In the genomic region with DNA sequence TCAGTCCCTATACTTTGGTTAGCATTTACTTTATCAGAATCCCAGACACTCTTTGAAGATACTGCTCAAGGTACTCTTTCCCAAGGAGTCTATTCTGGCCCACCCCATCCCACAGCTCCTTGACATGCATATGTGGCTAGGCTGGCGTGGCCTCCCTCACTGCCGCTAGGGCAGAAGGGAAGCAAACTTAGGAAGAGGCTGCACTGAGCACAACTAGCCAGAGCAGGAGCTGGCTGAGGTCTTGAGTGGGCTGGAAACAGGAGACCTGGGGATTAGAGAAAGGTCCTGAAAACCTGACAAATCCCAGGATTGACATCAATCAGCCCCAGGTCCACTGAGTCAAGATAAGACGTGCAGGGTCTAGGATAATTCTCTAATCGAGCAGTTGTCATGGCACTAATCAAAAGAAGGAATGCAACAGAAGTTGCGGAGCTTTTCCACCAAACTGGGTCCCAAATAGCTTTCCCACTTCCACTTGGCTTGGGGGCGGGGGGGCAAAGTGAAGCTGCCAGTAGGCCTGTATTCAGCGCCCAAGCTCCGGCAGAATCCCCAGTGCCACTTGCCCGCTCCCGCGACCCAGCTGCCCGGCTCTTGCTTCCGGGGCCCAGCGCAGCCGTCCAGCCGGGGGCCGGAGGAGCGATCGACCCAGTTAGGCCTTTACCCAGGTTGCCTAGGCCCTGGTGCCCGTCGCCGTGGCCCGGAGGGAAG, we compare ENCODE assay signal across 9 mouse cellular contexts. TPM values are rescaled to one million over a fixed set of nuclear protein-coding genes. Genes with fewer than 3 reads are reported as not detected.
A peak's percentile ranks its signal among the peaks of the same experiment; 100 is the strongest.
DNase-seq lines count a peak whose midpoint lies in the region; ATAC-seq and TF ChIP-seq lines count a peak whose summit lies in the region.
"Had no signal": no experiment of that assay in that cellular context is flagged by ENCODE, and none has a peak within 500 bp of the region (broad histone marks: within the 10 kb centered on the region; RNA-seq: fewer than 3 reads in every experiment).

No protein-coding gene starts in this region.

- H3K9me3 ChIP-seq in ES-E14 (ENCODE audit: control insufficient read depth, insufficient read depth, low read depth, low read length) = no peaks in the 10 kb centered on the region
- peaks cover 4% of the 10 kb centered on the region; the same call in 1 of the 2 replicates for H3K9me3 ChIP-seq in forebrain, embryonic 12.5 days
- H3K9me3 ChIP-seq in intestine, embryonic 15.5 days = 0 out of 2 replicates have a peak, but pooled peaks cover 3% of the 10 kb centered on the region
- no peaks in the 10 kb centered on the region for H3K9me3 ChIP-seq in lung, embryonic 15.5 days

- peaks cover 4% of the 10 kb centered on the region; the same call in 1 of the 2 replicates for H3K27me3 ChIP-seq in forebrain, embryonic 12.5 days
- no peaks in the 10 kb centered on the region for H3K27me3 ChIP-seq in intestine, embryonic 15.5 days (replicated peaks)
- H3K27me3 ChIP-seq in lung, embryonic 15.5 days = no peaks in the 10 kb centered on the region

- peak; percentile 58; the same call in 1 of the 2 replicates for ATAC-seq in forebrain, embryonic 12.5 days (ENCODE audit: low FRiP score)
- peak; percentile 50; the same call in 1 of the 2 replicates for ATAC-seq in intestine, embryonic 15.5 days
- peak; percentile 47 for ATAC-seq in lung, embryonic 15.5 days (ENCODE audit: borderline replicate concordance, extremely low read depth, low FRiP score, low TSS enrichment)

- H3K36me3 ChIP-seq in ES-E14 (ENCODE audit: control insufficient read depth, insufficient read depth, low read length, poor library complexity, severe bottlenecking) = no peaks in the 10 kb centered on the region
- H3K36me3 ChIP-seq in forebrain, embryonic 12.5 days (replicated peaks) = no peaks in the 10 kb centered on the region
- H3K36me3 ChIP-seq in intestine, embryonic 15.5 days = no peaks in the 10 kb centered on the region
- no peaks in the 10 kb centered on the region for H3K36me3 ChIP-seq in lung, embryonic 15.5 days

- DNase-seq in adrenal gland, postnatal 10 days = peak; percentile 53
- no peak for DNase-seq in adrenal gland, postnatal 4 days (ENCODE audit: low spot score in 2 of 2)
- no peak for DNase-seq in ES-E14 (ENCODE audit: low read depth, low spot score)
- peak; percentile 30 for DNase-seq in retina, postnatal 1 day
- no peak for DNase-seq in layer of hippocampus, adult 9-11 months

- peak overlapping the region; percentile 71 to 76 for H3K4me3 ChIP-seq in ES-E14 (ENCODE audit: insufficient read depth in 1 of 2, low read depth in 1 of 2, low read length in 2 of 2, poor library complexity in 1 of 2, severe bottlenecking in 1 of 2)
- H3K4me3 ChIP-seq in forebrain, embryonic 12.5 days (replicated peaks) = peak overlapping the region; percentile 44
- peak overlapping the region; percentile 51 for H3K4me3 ChIP-seq in intestine, embryonic 15.5 days (replicated peaks)
- H3K4me3 ChIP-seq in lung, embryonic 15.5 days = peak overlapping the region; percentile 51

- peak overlapping the region; percentile 68 for H3K4me2 ChIP-seq in forebrain, embryonic 12.5 days
- peak overlapping the region; percentile 88 for H3K4me2 ChIP-seq in intestine, embryonic 15.5 days (replicated peaks)
- H3K4me2 ChIP-seq in lung, embryonic 15.5 days = peak overlapping the region; percentile 82

- peak overlapping the region; percentile 74 for H3K9ac ChIP-seq in ES-E14 (ENCODE audit: insufficient read depth, low read depth, low read length, poor library complexity, severe bottlenecking)
- H3K9ac ChIP-seq in forebrain, embryonic 12.5 days = peak overlapping the region; percentile 70
- peak overlapping the region; percentile 87 for H3K9ac ChIP-seq in intestine, embryonic 15.5 days
- peak overlapping the region; percentile 90 for H3K9ac ChIP-seq in lung, embryonic 15.5 days

- peaks cover 2% of the 10 kb centered on the region in 2 experiments; a peak in 3 of 4 replicates for H3K4me1 ChIP-seq in ES-E14 (ENCODE audit: control insufficient read depth in 2 of 2, insufficient read depth in 2 of 2, low read length in 2 of 2, poor library complexity in 1 of 2)
- H3K4me1 ChIP-seq in forebrain, embryonic 12.5 days = peaks cover 27% of the 10 kb centered on the region
- H3K4me1 ChIP-seq in intestine, embryonic 15.5 days (replicated peaks) = 0 out of 2 replicates have a peak, but pooled peaks cover 8% of the 10 kb centered on the region
- peaks cover 14% of the 10 kb centered on the region for H3K4me1 ChIP-seq in lung, embryonic 15.5 days

- no peak overlapping the region for H3K27ac ChIP-seq in ES-E14 (ENCODE audit: insufficient read depth, low read depth, low read length, poor library complexity, severe bottlenecking)
- peak overlapping the region; percentile 66 for H3K27ac ChIP-seq in forebrain, embryonic 12.5 days
- peak overlapping the region; percentile 85 for H3K27ac ChIP-seq in intestine, embryonic 15.5 days
- peak overlapping the region; percentile 76 for H3K27ac ChIP-seq in lung, embryonic 15.5 days

- WGBS in forebrain, embryonic 12.5 days = 9% methylated on average over 23 of the region's 23 CpGs
- WGBS in intestine, embryonic 15.5 days = 13% methylated on average over 23 of the region's 23 CpGs
- 8% methylated on average over 23 of the region's 23 CpGs for WGBS in lung, embryonic 15.5 days

- in situ Hi-C loops in ES-E14 (cut with MboI; ENCODE audit: low sequenced_read_pairs in 2 of 2, unreplicated experiment in 2 of 2) = no loop called here

TF ChIP-seq in ES-E14, 5 proteins besides CTCF, POLR2A, EP300 and RAD21:
- TF ChIP-seq CHD2 (IDR thresholded peaks at IDR 0.05; ENCODE audit: low read depth, low read length) = no peak
- no peak for TF ChIP-seq MAFK (IDR thresholded peaks at IDR 0.05; ENCODE audit: insufficient read depth, low read depth, low read length)
- no peak for TF ChIP-seq ZNF384 (IDR thresholded peaks at IDR 0.05; ENCODE audit: low read depth, low read length)
- TF ChIP-seq ZC3H11A (IDR thresholded peaks at IDR 0.05; ENCODE audit: borderline replicate concordance, low read depth, low read length) = no peak
- TF ChIP-seq HCFC1 (IDR thresholded peaks at IDR 0.05; ENCODE audit: borderline replicate concordance, insufficient read depth, low read length) = no peak

RNA-seq across cellular contexts. Expression of a gene that starts 0.9 kb away (rescaled TPM):
- total RNA-seq in adrenal gland, postnatal 10 days (2021) = 10 to 100 TPM; 23.1 to 30.6 TPM
- 10 to 100 TPM; 31.8 to 35.5 TPM for total RNA-seq in adrenal gland, postnatal 4 days (2021)
- total RNA-seq in ES-E14 (2012; rRNA removed) = 0.63 and 1.1 TPM in 2 replicates
- 4.6 and 5.2 TPM in 2 replicates for polyA plus RNA-seq in forebrain, embryonic 12.5 days (2016; fragmentation: Nextera tagmentation; extraction: Ambion mirVana)
- polyA plus RNA-seq in intestine, embryonic 15.5 days (2015; fragmentation: Nextera tagmentation; extraction: Ambion mirVana) = 5.5 and 5.9 TPM in 2 replicates
- 9.9 and 11.0 TPM in 2 replicates for polyA plus RNA-seq in lung, embryonic 15.5 days (2015; fragmentation: Nextera tagmentation; extraction: Ambion mirVana)

RNA-seq across cellular contexts. Expression of a gene that starts 16.2 kb away (rescaled TPM):
- total RNA-seq in adrenal gland, postnatal 10 days (2021) = under 1 TPM in 1 of 2 experiments, not detected in 1; 0.48 TPM
- 1 to 10 TPM in 1 of 2 experiments, under 1 TPM in 1; 0.82 to 2.9 TPM for total RNA-seq in adrenal gland, postnatal 4 days (2021)
- 0.32 and 1.1 TPM in 2 replicates for total RNA-seq in ES-E14 (2012; rRNA removed)
- 0.23 and 0.31 TPM in 2 replicates for polyA plus RNA-seq in forebrain, embryonic 12.5 days (2016; fragmentation: Nextera tagmentation; extraction: Ambion mirVana)
- polyA plus RNA-seq in intestine, embryonic 15.5 days (2015; fragmentation: Nextera tagmentation; extraction: Ambion mirVana) = 11.7 and 12.9 TPM in 2 replicates
- 0.09 TPM in 1 of 2 replicates, not detected in the other for polyA plus RNA-seq in lung, embryonic 15.5 days (2015; fragmentation: Nextera tagmentation; extraction: Ambion mirVana)

RNA-seq across cellular contexts. Expression of a gene that starts 20.9 kb away (rescaled TPM):
- 10 to 100 TPM; 15.0 to 23.1 TPM for total RNA-seq in adrenal gland, postnatal 10 days (2021)
- total RNA-seq in adrenal gland, postnatal 4 days (2021) = 10 to 100 TPM; 38.1 to 57.0 TPM
- 0.45 and 0.53 TPM in 2 replicates for total RNA-seq in ES-E14 (2012; rRNA removed)
- 10.1 and 12.4 TPM in 2 replicates for polyA plus RNA-seq in forebrain, embryonic 12.5 days (2016; fragmentation: Nextera tagmentation; extraction: Ambion mirVana)
- 2.5 and 2.9 TPM in 2 replicates for polyA plus RNA-seq in intestine, embryonic 15.5 days (2015; fragmentation: Nextera tagmentation; extraction: Ambion mirVana)
- polyA plus RNA-seq in lung, embryonic 15.5 days (2015; fragmentation: Nextera tagmentation; extraction: Ambion mirVana) = 1.8 and 2.0 TPM in 2 replicates

RNA-seq across cellular contexts. Expression of a gene that starts 27.0 kb away (rescaled TPM):
- total RNA-seq in adrenal gland, postnatal 10 days (2021) = 1 to 10 TPM; 1.5 to 1.6 TPM
- 1 to 10 TPM; 3.4 to 4.6 TPM for total RNA-seq in adrenal gland, postnatal 4 days (2021)
- total RNA-seq in ES-E14 (2012; rRNA removed) = not detected in 2 replicates
- polyA plus RNA-seq in forebrain, embryonic 12.5 days (2016; fragmentation: Nextera tagmentation; extraction: Ambion mirVana) = not detected in 2 replicates
- not detected in 2 replicates for polyA plus RNA-seq in intestine, embryonic 15.5 days (2015; fragmentation: Nextera tagmentation; extraction: Ambion mirVana)
- polyA plus RNA-seq in lung, embryonic 15.5 days (2015; fragmentation: Nextera tagmentation; extraction: Ambion mirVana) = 2.8 and 2.9 TPM in 2 replicates
- polyA plus RNA-seq: large intestine, adult 2 months had no signal

RNA-seq across cellular contexts. Expression of a gene that starts 33.6 kb away (rescaled TPM):
- 10 to 100 TPM; 28.2 to 32.4 TPM for total RNA-seq in adrenal gland, postnatal 10 days (2021)
- total RNA-seq in adrenal gland, postnatal 4 days (2021) = 10 to 100 TPM; 34.9 to 41.3 TPM
- 17.3 and 20.0 TPM in 2 replicates for total RNA-seq in ES-E14 (2012; rRNA removed)
- polyA plus RNA-seq in forebrain, embryonic 12.5 days (2016; fragmentation: Nextera tagmentation; extraction: Ambion mirVana) = 28.7 and 34.3 TPM in 2 replicates
- polyA plus RNA-seq in intestine, embryonic 15.5 days (2015; fragmentation: Nextera tagmentation; extraction: Ambion mirVana) = 13.2 and 14.8 TPM in 2 replicates
- 13.5 and 15.4 TPM in 2 replicates for polyA plus RNA-seq in lung, embryonic 15.5 days (2015; fragmentation: Nextera tagmentation; extraction: Ambion mirVana)

Comparison
In these comparisons a context has a peak if more than half of its experiments do, and no peak if none do; other contexts are left out.
1. DNase-seq: peak in adrenal gland, postnatal 10 days (single experiment) and retina, postnatal 1 day (single experiment); none in adrenal gland, postnatal 4 days (0 of 2), ES-E14 (single experiment) and layer of hippocampus, adult 9-11 months (single experiment).
2. RNA of a gene that starts 0.9 kb away (total RNA-seq): 31.8 to 35.5 TPM in adrenal gland, postnatal 4 days and 23.1 to 30.6 TPM in adrenal gland, postnatal 10 days; 0.63 to 1.1 TPM in ES-E14; every median in the first group is over 10 times any median in the second.
3. RNA of a gene that starts 20.9 kb away (total RNA-seq): 38.1 to 57.0 TPM in adrenal gland, postnatal 4 days and 15.0 to 23.1 TPM in adrenal gland, postnatal 10 days; 0.45 to 0.53 TPM in ES-E14; every median in the first group is over 10 times any median in the second.
4. Peak in every context shown above with its lines, with median percentiles within 50 percentile points of each other: H3K4me3 ChIP-seq, H3K9ac ChIP-seq, ATAC-seq and H3K4me2 ChIP-seq.